Mouse (Mus musculus): ENCODE data around the gene Klhl3.

- TF ChIP-seq POLR2A (IDR thresholded peaks at IDR 0.05; ENCODE audit: low read depth, low read length) (no peak), CTCF (IDR thresholded peaks at IDR 0.05; ENCODE audit: extremely low read depth, insufficient read depth, insufficient read length, insufficient replicate concordance) (no peak)
Observed at GRCm38 (mm10) chr13:58048076-58048475, 65.3 kb downstream of the Klhl3 start.
